Mouse (Mus musculus) MEL (cell line): ENCODE data around the gene Ergic3. TPM values are rescaled to one million over a fixed set of nuclear protein-coding genes. Genes with fewer than 3 reads are reported as not detected.

Experiments
- DNase-seq: peaks from one replicate; pipeline ENCODE4 v3.0.0; 2011; ENCODE audit warnings: low read depth, low spot score
- H3K27ac ChIP-seq: 2 replicates; pipeline ENCODE4 v1.5.1; 2012; ENCODE audit warnings: low read depth, mild to moderate bottlenecking, control low read depth, low read length, moderate library complexity; ENCODE audit not compliant: control insufficient read depth
- H3K27me3 ChIP-seq, 2 experiments: fragments of 150-350 bp in 1 of 2; sonication (generic) in 1 of 2; 2 replicates each; pipeline ENCODE4 v1.6.1; 2012; ENCODE audit warnings: low read length in 2 of 2, mild to moderate bottlenecking in 2 of 2, improper control_type of control experiment in 1 of 2, moderate library complexity in 1 of 2; ENCODE audit not compliant: insufficient read depth in 2 of 2, control insufficient read depth in 1 of 2
- H3K36me3 ChIP-seq, 2 experiments: 2 replicates each; pipeline ENCODE4 v1.6.1; 2012 to 2014; ENCODE audit warnings: low read length in 2 of 2, improper control_type of control experiment in 1 of 2, inconsistent platforms in 1 of 2, mild to moderate bottlenecking in 1 of 2; ENCODE audit not compliant: insufficient read depth in 2 of 2, control insufficient read depth in 1 of 2
- H3K4me1 ChIP-seq, 2 experiments: fragments of 150-350 bp in 1 of 2; sonication (generic) in 1 of 2; 2 replicates each; pipeline ENCODE4 v1.6.1; 2012; ENCODE audit warnings: low read length in 2 of 2, improper control_type of control experiment in 1 of 2, mild to moderate bottlenecking in 1 of 2; ENCODE audit not compliant: insufficient read depth in 2 of 2, control insufficient read depth in 1 of 2
- H3K4me3 ChIP-seq, 2 experiments: fragments of 150-350 bp in 1 of 2; sonication (generic) in 1 of 2; 2 replicates each; pipeline ENCODE4 v1.5.1; 2012; ENCODE audit warnings: low read depth in 2 of 2, low read length in 2 of 2, mild to moderate bottlenecking in 2 of 2, moderate library complexity in 2 of 2, control low read depth in 1 of 2, improper control_type of control experiment in 1 of 2; ENCODE audit not compliant: control insufficient read depth in 1 of 2, insufficient read depth in 1 of 2
- H3K79me2 ChIP-seq: 2 replicates; pipeline ENCODE4 v1.6.1; 2012; ENCODE audit warnings: mild to moderate bottlenecking, low read length, moderate library complexity; ENCODE audit not compliant: control insufficient read depth, poor library complexity, insufficient read depth
- H3K9ac ChIP-seq: 2 replicates; pipeline ENCODE4 v1.6.1; 2012; ENCODE audit warnings: low read depth, mild to moderate bottlenecking, control low read depth, low read length, moderate library complexity; ENCODE audit not compliant: control insufficient read depth, poor library complexity, severe bottlenecking
- H3K9me3 ChIP-seq: fragments of 150-350 bp; sonication (generic); replicated peaks from 2 replicates; pipeline ENCODE4 v1.6.1; 2012; ENCODE audit warnings: mild to moderate bottlenecking, low read length, improper control_type of control experiment, moderate library complexity; ENCODE audit not compliant: insufficient read depth
- BHLHE40 ChIP-seq: IDR thresholded peaks from 2 replicates; pipeline ENCODE4 v1.6.1; 2012; ENCODE audit warnings: low read depth, mild to moderate bottlenecking, inconsistent platforms, low read length, improper control_type of control experiment, borderline replicate concordance
- CTCF ChIP-seq, 3 experiments: IDR thresholded peaks in 2 of 3; conservative IDR thresholded peaks in 1 of 3; 2 replicates each; pipeline ENCODE4 v1.5.1; 2011 to 2012; ENCODE audit warnings: low read length in 3 of 3, low read depth in 2 of 3, mild to moderate bottlenecking in 2 of 3, improper control_type of control experiment in 1 of 3, inconsistent platforms in 1 of 3, mixed read lengths in 1 of 3, moderate library complexity in 1 of 3; ENCODE audit not compliant: control insufficient read depth in 1 of 3, insufficient read depth in 1 of 3, poor library complexity in 1 of 3, severe bottlenecking in 1 of 3
- E2F4 ChIP-seq: IDR thresholded peaks from 2 replicates; pipeline ENCODE4 v1.6.1; 2011; ENCODE audit warnings: low read depth, low read length, improper control_type of control experiment, borderline replicate concordance
- ELF1 ChIP-seq: IDR thresholded peaks from 2 replicates; pipeline ENCODE4 v1.6.1; 2014; ENCODE audit warnings: low read depth, mild to moderate bottlenecking, inconsistent platforms, low read length, improper control_type of control experiment, moderate library complexity
- EP300 ChIP-seq, 2 experiments: IDR thresholded peaks; 2 replicates each; pipeline ENCODE4 v1.6.1; 2011; ENCODE audit warnings: improper control_type of control experiment in 2 of 2, low read length in 2 of 2, low read depth in 1 of 2, mild to moderate bottlenecking in 1 of 2
- ETS1 ChIP-seq: IDR thresholded peaks from 2 replicates; pipeline ENCODE4 v1.6.1; 2012; ENCODE audit warnings: low read depth, mild to moderate bottlenecking, inconsistent platforms, low read length, improper control_type of control experiment, moderate library complexity
- GATA1 ChIP-seq: IDR thresholded peaks from 2 replicates; pipeline ENCODE4 v1.6.1; 2011; ENCODE audit warnings: low read depth, low read length, improper control_type of control experiment
- HCFC1 ChIP-seq: IDR thresholded peaks from 2 replicates; pipeline ENCODE4 v1.6.1; 2012; ENCODE audit warnings: low read depth, mild to moderate bottlenecking, inconsistent platforms, low read length, improper control_type of control experiment, moderate library complexity
- KAT2A ChIP-seq: conservative IDR thresholded peaks from 2 replicates; pipeline ENCODE4 v1.6.1; 2012; ENCODE audit warnings: low read depth, low read length, improper control_type of control experiment, inconsistent platforms
- MAFK ChIP-seq: IDR thresholded peaks from 2 replicates; pipeline ENCODE4 v1.6.1; 2011; ENCODE audit warnings: low read depth, mild to moderate bottlenecking, low read length, improper control_type of control experiment, borderline replicate concordance
- MAX ChIP-seq: IDR thresholded peaks from 2 replicates; pipeline ENCODE4 v1.6.1; 2011; ENCODE audit warnings: low read length, improper control_type of control experiment
- MAZ ChIP-seq: IDR thresholded peaks from 2 replicates; pipeline ENCODE4 v1.6.1; 2012; ENCODE audit warnings: low read depth, mild to moderate bottlenecking, inconsistent platforms, low read length, improper control_type of control experiment
- MXI1 ChIP-seq: IDR thresholded peaks from 2 replicates; pipeline ENCODE4 v1.6.1; 2011; ENCODE audit warnings: mild to moderate bottlenecking, low read depth, low read length, improper control_type of control experiment
- MYB ChIP-seq: IDR thresholded peaks from 2 replicates; pipeline ENCODE4 v1.6.1; 2011; ENCODE audit warnings: mild to moderate bottlenecking, low read depth, low read length, improper control_type of control experiment
- NELFE ChIP-seq: IDR thresholded peaks from 2 replicates; pipeline ENCODE4 v1.6.1; 2011; ENCODE audit warnings: low read depth, low read length, improper control_type of control experiment
- POLR2AphosphoS2 ChIP-seq: IDR thresholded peaks from 2 replicates; pipeline ENCODE4 v1.6.1; 2011; ENCODE audit warnings: low read length, improper control_type of control experiment
- POLR2AphosphoS5 ChIP-seq: IDR thresholded peaks from 2 replicates; pipeline ENCODE4 v1.6.1; 2012; ENCODE audit warnings: low read depth, borderline replicate concordance, mild to moderate bottlenecking, inconsistent platforms, low read length, moderate library complexity, mixed read lengths
- RAD21 ChIP-seq: IDR thresholded peaks from 2 replicates; pipeline ENCODE4 v1.6.1; 2011; ENCODE audit warnings: mild to moderate bottlenecking, low read depth, low read length, improper control_type of control experiment
- RCOR1 ChIP-seq: IDR thresholded peaks from 2 replicates; pipeline ENCODE4 v1.6.1; 2012; ENCODE audit warnings: low read depth, mild to moderate bottlenecking, inconsistent platforms, low read length, improper control_type of control experiment
- SIN3A ChIP-seq: IDR thresholded peaks from 2 replicates; pipeline ENCODE4 v1.6.1; 2012; ENCODE audit warnings: low read length, improper control_type of control experiment, inconsistent platforms
- SMC3 ChIP-seq: IDR thresholded peaks from 2 replicates; pipeline ENCODE4 v1.6.1; 2011; ENCODE audit warnings: low read depth, low read length, improper control_type of control experiment
- TAL1 ChIP-seq: IDR thresholded peaks from 2 replicates; pipeline ENCODE4 v1.6.1; 2012; ENCODE audit warnings: mild to moderate bottlenecking, inconsistent platforms, low read length, moderate library complexity, mixed read lengths
- TBP ChIP-seq: IDR thresholded peaks from 2 replicates; pipeline ENCODE4 v1.8.0; 2011; ENCODE audit warnings: low read depth, low read length, improper control_type of control experiment
- UBTF ChIP-seq: IDR thresholded peaks from 2 replicates; pipeline ENCODE4 v1.6.1; 2012; ENCODE audit warnings: low read depth, mild to moderate bottlenecking, inconsistent platforms, low read length, improper control_type of control experiment, moderate library complexity, borderline replicate concordance; ENCODE audit not compliant: insufficient read depth
- USF1 ChIP-seq: IDR thresholded peaks from 2 replicates; pipeline ENCODE4 v1.6.1; 2014; ENCODE audit warnings: low read depth, mild to moderate bottlenecking, inconsistent platforms, low read length, improper control_type of control experiment, moderate library complexity
- USF2 ChIP-seq, 2 experiments: IDR thresholded peaks; 2 replicates each; pipeline ENCODE4 v1.6.1; 2011 to 2012; ENCODE audit warnings: improper control_type of control experiment in 2 of 2, low read length in 2 of 2, borderline replicate concordance in 1 of 2, inconsistent platforms in 1 of 2, low read depth in 1 of 2, mild to moderate bottlenecking in 1 of 2; ENCODE audit not compliant: insufficient read depth in 1 of 2
- ZKSCAN1 ChIP-seq: IDR thresholded peaks from 2 replicates; pipeline ENCODE4 v1.6.1; 2012; ENCODE audit warnings: low read depth, mild to moderate bottlenecking, inconsistent platforms, low read length, improper control_type of control experiment, moderate library complexity
- ZMIZ1 ChIP-seq: IDR thresholded peaks from 2 replicates; pipeline ENCODE4 v1.6.1; 2012; ENCODE audit warnings: low read depth, mild to moderate bottlenecking, inconsistent platforms, low read length, improper control_type of control experiment, moderate library complexity
- ZNF384 ChIP-seq: IDR thresholded peaks from 2 replicates; pipeline ENCODE4 v1.6.1; 2012; ENCODE audit warnings: low read depth, mild to moderate bottlenecking, inconsistent platforms, low read length, improper control_type of control experiment
- polyA plus RNA-seq, 2 experiments: library from polyadenylated mRNA; stranded (reverse) in 1 of 2; unstranded in 1 of 2; fragments of >175 nt in 1 of 2; fragments of >200 nt in 1 of 2; gene quantifications; 2 replicates each; pipeline versions ENCODE4 v1.2.1 to v1.2.4; 2012; ENCODE audit warnings: low replicate concordance in 2 of 2, low read depth in 1 of 2; ENCODE audit not compliant: insufficient read length in 2 of 2, insufficient read depth in 1 of 2, missing spikeins in 1 of 2
- total RNA-seq: library from RNA; depleted of rRNA; stranded (reverse); fragments of 300-350 nt; gene quantifications from 2 replicates; pipeline ENCODE4 v1.2.3, GENCODE M21; 2012

The Ergic3 gene
- total and polyA plus RNA-seq, 3 experiments: 86.9 to 168 TPM; not detected in 1

DNA sequence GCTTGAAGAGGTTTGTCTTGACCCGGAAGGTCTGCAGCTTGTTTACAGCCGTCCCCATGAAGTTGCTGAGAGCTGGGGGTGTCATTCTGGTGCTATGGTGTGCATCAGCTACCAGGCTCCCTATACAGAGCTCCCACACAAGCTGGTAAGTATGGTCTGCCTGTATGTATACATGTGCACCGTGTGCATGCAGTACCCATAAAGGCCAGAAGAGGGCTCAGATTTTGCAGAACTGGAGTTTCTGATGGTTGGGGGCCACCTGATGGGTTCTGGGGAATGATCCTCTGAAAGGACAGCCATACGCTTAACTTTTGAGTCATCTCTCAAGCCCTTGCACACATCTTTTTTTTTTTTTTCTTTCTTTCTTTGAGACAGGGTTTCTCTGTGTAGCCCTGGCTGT is 2.5 kb upstream of the Ergic3 start:
- peaks cover 0 to 6% of the 10 kb centered on the region in 2 experiments; a peak in 1 of 4 replicates for H3K4me1 ChIP-seq
- no peaks in the 10 kb centered on the region for H3K9me3 ChIP-seq
- H3K4me3 ChIP-seq: no peak overlapping the region
- TF ChIP-seq TAL1 (no peak), USF1 (no peak), GATA1 (no peak), CTCF (IDR thresholded peaks at IDR 0.05 in 2 of 3, conservative IDR thresholded peaks at IDR 0.05 in 1 of 3; ENCODE audit: control insufficient read depth in 1 of 3, insufficient read depth in 1 of 3, low read depth in 2 of 3, low read length in 3 of 3, poor library complexity in 1 of 3, severe bottlenecking in 1 of 3) (peak; percentile 34 to 57 (median 48); a peak in 5 of 6 replicates), NELFE (no peak), MAX (no peak), TBP (no peak), ZMIZ1 (no peak), ZKSCAN1 (no peak), ETS1 (no peak), MAFK (no peak), RAD21 (peak; percentile 7), KAT2A (no peak), ZNF384 (no peak), RCOR1 (no peak), MYB (no peak), E2F4 (no peak), MXI1 (no peak), BHLHE40 (no peak), SMC3 (peak; percentile 33; the same call in 1 of the 2 replicates), ELF1 (no peak)
- H3K79me2 ChIP-seq: peaks cover 6% of the 10 kb centered on the region
- H3K27me3 ChIP-seq: no peaks in the 10 kb centered on the region
- no peak overlapping the region for H3K9ac ChIP-seq
- DNase-seq: peak; percentile 61
- peaks cover 0 to 4% of the 10 kb centered on the region in 2 experiments; a peak in 2 of 4 replicates for H3K36me3 ChIP-seq
- no peak overlapping the region for H3K27ac ChIP-seq

DNA sequence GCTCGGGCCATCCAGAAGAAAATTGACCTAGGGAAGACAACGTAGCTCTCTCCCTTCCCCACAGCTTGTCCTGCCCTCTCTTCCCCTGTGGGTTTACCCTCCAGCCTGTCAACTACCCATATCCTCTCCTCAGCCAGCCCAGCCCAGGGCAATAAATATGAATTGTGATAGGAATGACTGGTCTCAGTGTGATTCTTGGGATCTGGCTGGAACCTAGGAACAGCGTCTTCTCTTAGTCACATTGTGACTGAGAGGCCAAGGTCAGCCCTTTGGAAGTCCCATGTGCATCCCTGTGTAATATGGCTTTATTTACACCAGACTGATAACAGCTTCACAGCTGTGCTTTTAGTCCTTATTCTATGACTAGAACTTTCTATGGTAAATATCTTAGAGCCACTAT is 10.3 kb downstream of the Ergic3 start:
- no peaks in the 10 kb centered on the region for H3K9me3 ChIP-seq
- H3K79me2 ChIP-seq: no peaks in the 10 kb centered on the region
- DNase-seq: no peak
- TF ChIP-seq SIN3A (no peak), POLR2AphosphoS5 (no peak), HCFC1 (no peak), NELFE (no peak), MXI1 (no peak), ETS1 (no peak), MAFK (no peak), E2F4 (no peak), POLR2AphosphoS2 (no peak), GATA1 (no peak), MAZ (no peak), EP300 (IDR thresholded peaks at IDR 0.05; ENCODE audit: low read depth in 1 of 2, low read length in 2 of 2) (no peak), TAL1 (no peak), CTCF (IDR thresholded peaks at IDR 0.05 in 2 of 3, conservative IDR thresholded peaks at IDR 0.05 in 1 of 3; ENCODE audit: control insufficient read depth in 1 of 3, insufficient read depth in 1 of 3, low read depth in 2 of 3, low read length in 3 of 3, poor library complexity in 1 of 3, severe bottlenecking in 1 of 3) (no peak), ELF1 (no peak), UBTF (no peak), USF2 (IDR thresholded peaks at IDR 0.05; ENCODE audit: borderline replicate concordance in 1 of 2, insufficient read depth in 1 of 2, low read depth in 1 of 2, low read length in 2 of 2) (no peak), RAD21 (no peak)
- peaks cover 5 to 26% of the 10 kb centered on the region in 2 experiments for H3K4me1 ChIP-seq
- H3K9ac ChIP-seq: no peak overlapping the region
- no peaks in the 10 kb centered on the region for H3K27me3 ChIP-seq
- peaks cover 1 to 20% of the 10 kb centered on the region in 2 experiments; a peak in 3 of 4 replicates for H3K36me3 ChIP-seq
- H3K4me3 ChIP-seq: no peak overlapping the region
- H3K27ac ChIP-seq: no peak overlapping the region
